Mouse (Mus musculus) limb, embryonic 13.5 days (tissue): Measurements from ENCODE around the gene Rab8b. TPM values are rescaled to one million over a fixed set of nuclear protein-coding genes. Genes with fewer than 3 reads are reported as not detected.
"Not testable (repeated sequence)": the region's sequence is repeated elsewhere in the genome, so short reads cannot be mapped to it uniquely, and the experiment has no call there.

Experiments used
- ATAC-seq: fragments of 200-750 bp; cut with Nextera tagmentation; 2 replicates; pipeline ENCODE4 v1.8.0; 2017; ENCODE audit warnings: low read depth, moderate number of reproducible peaks, moderate TSS enrichment; ENCODE audit not compliant: low FRiP score
- H3K27ac ChIP-seq: fragments of 300-500 bp; sonication (generic); 2 replicates; pipeline ENCODE4 v1.5.1; 2015; ENCODE audit warnings: inconsistent platforms, mild to moderate bottlenecking, moderate library complexity
- H3K27me3 ChIP-seq: fragments of 300-500 bp; sonication (generic); 2 replicates; pipeline ENCODE4 v1.6.1; 2015; ENCODE audit warnings: mild to moderate bottlenecking, inconsistent platforms
- H3K36me3 ChIP-seq: fragments of 300-500 bp; sonication (generic); 2 replicates; pipeline ENCODE4 v1.6.1; 2015; ENCODE audit warnings: inconsistent platforms, mild to moderate bottlenecking, moderate library complexity
- H3K4me1 ChIP-seq: fragments of 300-500 bp; sonication (generic); 2 replicates; pipeline ENCODE4 v1.6.1; 2015; ENCODE audit warnings: inconsistent platforms
- H3K4me2 ChIP-seq: fragments of 300-500 bp; sonication (generic); replicated peaks from 2 replicates; pipeline ENCODE4 v1.6.1; 2015; ENCODE audit warnings: inconsistent platforms, mild to moderate bottlenecking, moderate library complexity
- H3K4me3 ChIP-seq: fragments of 300-500 bp; sonication (generic); 2 replicates; pipeline ENCODE4 v1.5.1; 2015; ENCODE audit warnings: moderate library complexity, mild to moderate bottlenecking, inconsistent platforms
- H3K9ac ChIP-seq: fragments of 300-500 bp; sonication (generic); 2 replicates; pipeline ENCODE4 v1.6.1; 2015; ENCODE audit warnings: mild to moderate bottlenecking, inconsistent platforms
- H3K9me3 ChIP-seq: fragments of 300-500 bp; sonication (generic); 2 replicates; pipeline ENCODE4 v1.6.1; 2016; ENCODE audit warnings: inconsistent platforms
- WGBS: fragments of 180-500 bp; shearing (Covaris S2); methylation state at CpG from one replicate; pipeline ENCODE4 v1.1.7; 2015; 5-methylcytosine and 5-hydroxymethylcytosine counted together
- polyA plus RNA-seq: library from polyadenylated mRNA; unstranded; fragments of >200 nt; fragmentation: Nextera tagmentation; extraction: Ambion mirVana; gene quantifications from 2 replicates; pipeline ENCODE4 v1.2.1, GENCODE M21; 2015

Gene Rab8b
- polyA plus RNA-seq, 1 experiment from 2014 or later = 18.4 TPM

- Histone ChIP-seq H3K4me1 (peaks cover 10% of the 10 kb centered on the region), H3K27me3 (no peaks in the 10 kb centered on the region), H3K4me2 (no peak overlapping the region), H3K27ac (no peak overlapping the region), H3K36me3 (no peaks in the 10 kb centered on the region; the same call in 1 of the 2 replicates), H3K9ac (no peak overlapping the region), H3K9me3 (no peaks in the 10 kb centered on the region), H3K4me3 (no peak overlapping the region)
- no peak for ATAC-seq
- 59% methylated on average over 6 of the region's 6 CpGs for WGBS
These were observed 21.6 kb downstream of the Rab8b start for GRCm38 (mm10) chr9:66897851-66898250.

- WGBS = 52% methylated on average over 6 of the region's 6 CpGs
- ATAC-seq = no peak
- Histone ChIP-seq H3K27me3 (no peaks in the 10 kb centered on the region), H3K9me3 (no peaks in the 10 kb centered on the region), H3K4me2 (no peak overlapping the region), H3K36me3 (no peaks in the 10 kb centered on the region; the same call in 1 of the 2 replicates), H3K27ac (no peak overlapping the region), H3K4me3 (no peak overlapping the region), H3K4me1 (peaks cover 10% of the 10 kb centered on the region), H3K9ac (no peak overlapping the region)
These were observed 22.5 kb downstream of the Rab8b start for GRCm38 (mm10) chr9:66896951-66897350.

GRCm38 (mm10) chr9:66895995-66896394 is 23.5 kb downstream of the Rab8b start:
- H3K9me3 ChIP-seq = no peaks in the 10 kb centered on the region
- WGBS = 78% methylated on average over 5 of the region's 5 CpGs
- ATAC-seq = no peak
- no peak overlapping the region for H3K4me2 ChIP-seq
- H3K4me3 ChIP-seq = no peak overlapping the region
- no peak overlapping the region for H3K27ac ChIP-seq
- no peak overlapping the region for H3K9ac ChIP-seq
- H3K27me3 ChIP-seq = no peaks in the 10 kb centered on the region
- no peaks in the 10 kb centered on the region; the same call in 1 of the 2 replicates for H3K36me3 ChIP-seq
- H3K4me1 ChIP-seq = peaks cover 10% of the 10 kb centered on the region

- no peak for ATAC-seq
- Histone ChIP-seq H3K36me3 (no peaks in the 10 kb centered on the region; the same call in 1 of the 2 replicates), H3K4me1 (peaks cover 10% of the 10 kb centered on the region), H3K4me3 (no peak overlapping the region), H3K27me3 (no peaks in the 10 kb centered on the region), H3K4me2 (no peak overlapping the region), H3K9ac (no peak overlapping the region), H3K27ac (no peak overlapping the region), H3K9me3 (no peaks in the 10 kb centered on the region)
- 84% methylated on average over 10 of the region's 10 CpGs for WGBS
These were observed 24.3 kb downstream of the Rab8b start for GRCm38 (mm10) chr9:66895035-66895779.

- H3K9me3 ChIP-seq = no peaks in the 10 kb centered on the region
- H3K4me2 ChIP-seq = no peak overlapping the region
- H3K36me3 ChIP-seq = no peaks in the 10 kb centered on the region; the same call in 1 of the 2 replicates
- no peak for ATAC-seq
- no peak overlapping the region for H3K9ac ChIP-seq
- no peak overlapping the region for H3K4me3 ChIP-seq
- H3K4me1 ChIP-seq = peaks cover 10% of the 10 kb centered on the region
- H3K27ac ChIP-seq = no peak overlapping the region
- WGBS = 90% methylated on average over 1 of the region's 1 CpGs
- H3K27me3 ChIP-seq = no peaks in the 10 kb centered on the region
These were observed 25.1 kb downstream of the Rab8b start for GRCm38 (mm10) chr9:66894421-66894820.

- peaks cover 16% of the 10 kb centered on the region for H3K4me1 ChIP-seq
- not testable (repeated sequence) for ATAC-seq, H3K27ac ChIP-seq, H3K27me3 ChIP-seq, H3K4me3 ChIP-seq, H3K9ac ChIP-seq, H3K4me2 ChIP-seq, H3K36me3 ChIP-seq, H3K9me3 ChIP-seq
- 96% methylated on average over 4 of the region's 4 CpGs for WGBS
These were observed 27.0 kb downstream of the Rab8b start for GRCm38 (mm10) chr9:66892456-66892855.

GRCm38 (mm10) chr9:66887960-66888610 is 31.4 kb downstream of the Rab8b start:
- 62% methylated on average over 6 of the region's 6 CpGs for WGBS
- Histone ChIP-seq H3K4me3 (no peak overlapping the region), H3K27me3 (no peaks in the 10 kb centered on the region), H3K9me3 (no peaks in the 10 kb centered on the region), H3K27ac (no peak overlapping the region; the same call in 1 of the 2 replicates), H3K36me3 (no peaks in the 10 kb centered on the region), H3K9ac (no peak overlapping the region), H3K4me1 (peaks cover 21% of the 10 kb centered on the region), H3K4me2 (no peak overlapping the region)
- ATAC-seq = no peak

- no peaks in the 10 kb centered on the region for H3K36me3 ChIP-seq
- no peaks in the 10 kb centered on the region for H3K27me3 ChIP-seq
- ATAC-seq = no peak
- H3K9me3 ChIP-seq = no peaks in the 10 kb centered on the region
- 46% methylated on average over 8 of the region's 8 CpGs for WGBS
- peaks cover 24% of the 10 kb centered on the region for H3K4me1 ChIP-seq
- H3K9ac ChIP-seq = no peak overlapping the region
- no peak overlapping the region for H3K27ac ChIP-seq
- H3K4me3 ChIP-seq = no peak overlapping the region
- no peak overlapping the region for H3K4me2 ChIP-seq
These were observed 32.1 kb downstream of the Rab8b start for GRCm38 (mm10) chr9:66887301-66887902.

- Histone ChIP-seq H3K9me3 (no peaks in the 10 kb centered on the region), H3K27ac (no peak overlapping the region), H3K4me1 (peaks cover 26% of the 10 kb centered on the region), H3K4me3 (no peak overlapping the region), H3K36me3 (0 out of 2 replicates have a peak, but pooled peaks cover 2% of the 10 kb centered on the region), H3K4me2 (no peak overlapping the region), H3K9ac (no peak overlapping the region), H3K27me3 (no peaks in the 10 kb centered on the region)
- WGBS = 89% methylated on average over 6 of the region's 6 CpGs
- no peak for ATAC-seq
These were observed 32.7 kb downstream of the Rab8b start for GRCm38 (mm10) chr9:66886818-66887217.

GRCm38 (mm10) chr9:66886366-66886765 is 33.1 kb downstream of the Rab8b start:
- no peak overlapping the region for H3K9ac ChIP-seq
- H3K4me2 ChIP-seq = no peak overlapping the region
- H3K27me3 ChIP-seq = no peaks in the 10 kb centered on the region
- 0 out of 2 replicates have a peak, but pooled peaks cover 2% of the 10 kb centered on the region for H3K36me3 ChIP-seq
- no peak overlapping the region for H3K4me3 ChIP-seq
- peaks cover 26% of the 10 kb centered on the region for H3K4me1 ChIP-seq
- no peak overlapping the region for H3K27ac ChIP-seq
- ATAC-seq = no peak
- H3K9me3 ChIP-seq = no peaks in the 10 kb centered on the region
- 46% methylated on average over 3 of the region's 3 CpGs for WGBS

- ATAC-seq = no peak
- WGBS = 89% methylated on average over 2 of the region's 2 CpGs
- Histone ChIP-seq H3K27me3 (no peaks in the 10 kb centered on the region), H3K9me3 (no peaks in the 10 kb centered on the region), H3K4me3 (no peak overlapping the region), H3K27ac (no peak overlapping the region), H3K9ac (no peak overlapping the region), H3K36me3 (0 out of 2 replicates have a peak, but pooled peaks cover 2% of the 10 kb centered on the region), H3K4me1 (peaks cover 26% of the 10 kb centered on the region), H3K4me2 (no peak overlapping the region)
These were observed 34.9 kb downstream of the Rab8b start for GRCm38 (mm10) chr9:66884609-66885008.

GRCm38 (mm10) chr9:66883500-66883899 is 36.0 kb downstream of the Rab8b start:
- H3K27me3 ChIP-seq = no peaks in the 10 kb centered on the region
- WGBS = 84% methylated on average over 5 of the region's 5 CpGs
- peaks cover 26% of the 10 kb centered on the region for H3K4me1 ChIP-seq
- no peaks in the 10 kb centered on the region for H3K9me3 ChIP-seq
- H3K9ac ChIP-seq = no peak overlapping the region
- H3K4me3 ChIP-seq = no peak overlapping the region
- no peak for ATAC-seq
- H3K4me2 ChIP-seq = no peak overlapping the region
- H3K27ac ChIP-seq = no peak overlapping the region
- 0 out of 2 replicates have a peak, but pooled peaks cover 2% of the 10 kb centered on the region for H3K36me3 ChIP-seq
